Mouse (Mus musculus) CH12.LX (cell line): ENCODE measurements around the gene Ston1.

ENCODE experiments used
- CTCF ChIP-seq, 2 experiments: IDR thresholded peaks in 1 of 2; conservative IDR thresholded peaks in 1 of 2; 2 replicates each; pipeline ENCODE4 v1.5.1; 2011 to 2012; ENCODE audit warnings: low read depth in 2 of 2, low read length in 2 of 2, improper control_type of control experiment in 1 of 2, inconsistent platforms in 1 of 2, mild to moderate bottlenecking in 1 of 2, moderate library complexity in 1 of 2
- ETS1 ChIP-seq: conservative IDR thresholded peaks from 2 replicates; pipeline ENCODE4 v1.6.1; 2012; ENCODE audit warnings: low read depth, mild to moderate bottlenecking, inconsistent platforms, low read length, improper control_type of control experiment, moderate library complexity
- MAFK ChIP-seq: IDR thresholded peaks from 2 replicates; pipeline ENCODE4 v1.6.1; 2011; ENCODE audit warnings: low read length, improper control_type of control experiment; ENCODE audit not compliant: insufficient replicate concordance
- POLR2A ChIP-seq: IDR thresholded peaks from 2 replicates; pipeline ENCODE4 v1.6.1; 2011; ENCODE audit warnings: low read depth, mild to moderate bottlenecking, improper control_type of control experiment, low read length
- RAD21 ChIP-seq: IDR thresholded peaks from 2 replicates; pipeline ENCODE4 v1.6.1; 2011; ENCODE audit warnings: low read depth, mild to moderate bottlenecking, low read length, improper control_type of control experiment, moderate library complexity
- TCF12 ChIP-seq: IDR thresholded peaks from 2 replicates; pipeline ENCODE4 v1.6.1; 2014; ENCODE audit warnings: low read depth, mild to moderate bottlenecking, inconsistent platforms, low read length, improper control_type of control experiment
- USF2 ChIP-seq: conservative IDR thresholded peaks from 2 replicates; pipeline ENCODE4 v1.6.1; 2011; ENCODE audit warnings: low read depth, low read length, improper control_type of control experiment
- ZC3H11A ChIP-seq: IDR thresholded peaks from 2 replicates; pipeline ENCODE4 v1.6.1; 2012; ENCODE audit warnings: low read depth, mild to moderate bottlenecking, inconsistent platforms, low read length, improper control_type of control experiment
- ZMIZ1 ChIP-seq: IDR thresholded peaks from 2 replicates; pipeline ENCODE4 v1.6.1; 2012; ENCODE audit warnings: low read depth, mild to moderate bottlenecking, inconsistent platforms, low read length, improper control_type of control experiment

- TF ChIP-seq POLR2A (no peak), CTCF (conservative IDR thresholded peaks at IDR 0.05 in 1 of 2, IDR thresholded peaks at IDR 0.05 in 1 of 2; ENCODE audit: low read depth in 2 of 2, low read length in 2 of 2) (no peak), USF2 (no peak), RAD21 (no peak), TCF12 (no peak), ETS1 (no peak), MAFK (no peak), ZMIZ1 (no peak), ZC3H11A (no peak)
These were observed 14.1 kb upstream of the Ston1 start for GRCm38 (mm10) chr17:88583411-88583810.
